Mouse (Mus musculus) olfactory bulb, adult 2 months (tissue): ENCODE measurements around the gene Zfp467.

Experiments used
- CTCF ChIP-seq: fragments of 200-500 bp; IDR thresholded peaks from 2 replicates; pipeline ENCODE4 v1.5.1; 2012; ENCODE audit warnings: low read depth, mild to moderate bottlenecking, low read length, moderate library complexity; ENCODE audit not compliant: insufficient read depth
- POLR2A ChIP-seq: fragments of 200-500 bp; IDR thresholded peaks from 2 replicates; pipeline ENCODE4 v1.6.1; 2012; ENCODE audit warnings: mild to moderate bottlenecking, low read depth, low read length, moderate library complexity; ENCODE audit not compliant: insufficient read depth

DNA sequence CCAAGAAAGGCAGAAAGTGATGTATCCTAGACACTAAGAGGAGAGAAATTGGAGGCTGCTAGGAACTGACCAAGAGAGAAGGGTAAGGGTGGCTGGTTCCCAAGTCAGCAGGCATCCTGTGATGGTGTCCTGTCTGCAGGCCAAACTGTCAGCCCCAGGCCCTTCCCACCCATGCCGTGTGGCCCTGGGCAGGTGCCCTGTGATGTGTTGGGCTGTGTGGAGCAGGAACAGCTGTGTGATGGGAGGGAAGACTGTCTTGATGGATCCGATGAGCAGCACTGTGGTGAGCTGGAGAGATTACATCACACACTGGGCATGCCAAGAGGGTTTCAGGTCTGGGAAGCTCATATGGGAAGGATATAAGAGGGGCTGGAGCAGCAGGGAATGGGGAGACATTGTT, 25.1 kb upstream of the Zfp467 start:
- TF ChIP-seq POLR2A (no peak), CTCF (no peak)
